Comparison of ENCODE assay signal across 8 mouse cellular contexts in genomic region chr10:42760999-42761900, GRCm38 (mm10). TPM values are rescaled to one million over a fixed set of nuclear protein-coding genes. Genes with fewer than 3 reads are reported as not detected.
DNase-seq lines count a peak whose midpoint lies in the region; ATAC-seq lines count a peak whose summit lies in the region.

Gene Sec63 (plus strand): TSS chr10:42761496.

- H3K27ac ChIP-seq in lung, embryonic 16.5 days (ENCODE audit: low read length), result peak within 1 kb of the TSS; percentile 90

- H3K4me3 ChIP-seq in lung, embryonic 16.5 days (ENCODE audit: low read length), result peak within 1 kb of the TSS; percentile 94

- WGBS in lung, embryonic 16.5 days, result under 1% methylated on average over 35 of the region's 81 CpGs

- H3K36me3 ChIP-seq in lung, embryonic 16.5 days (ENCODE audit: control insufficient read depth, insufficient read depth, low read length), result no peaks in the 10 kb centered on the region

- no peaks in the 10 kb centered on the region for H3K9me3 ChIP-seq in lung, embryonic 16.5 days (ENCODE audit: control insufficient read depth, low read length)

- no peaks in the 10 kb centered on the region for H3K27me3 ChIP-seq in lung, embryonic 16.5 days (ENCODE audit: control insufficient read depth, insufficient read depth, low read depth, low read length)

- H3K4me2 ChIP-seq in lung, embryonic 16.5 days (ENCODE audit: low read depth, low read length), result peak within 1 kb of the TSS; percentile 88

- peak; percentile 60 for DNase-seq in MEL-GATA-1-ER (ENCODE audit: extremely low read depth, low read depth)
- DNase-seq in cerebellum, adult 8-10 months, result peak; percentile 98
- DNase-seq in forelimb bud, embryonic 11.5 days (ENCODE audit: low read depth, low spot score), result peak; percentile 93
- peak; percentile 88 for DNase-seq in layer of hippocampus, adult 9-10 months (ENCODE audit: low spot score)
- peak; percentile 97 for DNase-seq in ovary, postnatal 10 days (ENCODE audit: low spot score)
- peak; percentile 95 to 98 for DNase-seq in thymus, postnatal 10 days (ENCODE audit: low spot score in 2 of 2)

- peak within 1 kb of the TSS; percentile 97 for H3K9ac ChIP-seq in lung, embryonic 16.5 days (ENCODE audit: low read length)

- peaks cover 15% of the 10 kb centered on the region for H3K4me1 ChIP-seq in lung, embryonic 16.5 days (replicated peaks; ENCODE audit: control insufficient read depth, insufficient read depth, low read length)

- peak; percentile 84 to 88 for ATAC-seq in hematopoietic stem cell, adult 5-6 weeks (replicated peaks in 1 of 2; ENCODE audit: insufficient read depth in 1 of 2, low FRiP score in 2 of 2, low TSS enrichment in 1 of 2, low read depth in 1 of 2, poor library complexity in 2 of 2, severe bottlenecking in 2 of 2)
- peak; percentile 98 for ATAC-seq in lung, embryonic 16.5 days (ENCODE audit: low read depth)

RNA-seq across cellular contexts. Expression of gene Sec63, which starts in this region (rescaled TPM):
- 55.8 and 59.9 TPM in 2 replicates for total RNA-seq in hematopoietic stem cell, adult 5-6 weeks (2017)
- 17.8 and 19.6 TPM in 2 replicates for polyA plus RNA-seq in lung, embryonic 16.5 days (2015; fragmentation: Nextera tagmentation; extraction: Ambion mirVana)

Comparison
In these comparisons a context has a peak if more than half of its experiments do, and no peak if none do; other contexts are left out.
1. Peak in every context shown above with its lines: DNase-seq, ATAC-seq, H3K4me3 ChIP-seq and H3K27ac ChIP-seq.